Mouse (Mus musculus) bone marrow macrophage, adult 2 months (primary cell): Measurements from ENCODE around the gene Myb.

Experiments
- CTCF ChIP-seq: IDR thresholded peaks from 2 replicates; pipeline ENCODE4 v1.5.1; 2012; ENCODE audit warnings: low read depth, mild to moderate bottlenecking, low read length, moderate library complexity
- POLR2A ChIP-seq: IDR thresholded peaks from 2 replicates; pipeline ENCODE4 v1.6.1; 2012; ENCODE audit warnings: mild to moderate bottlenecking, low read depth, low read length, borderline replicate concordance

GRCm38 (mm10) chr10:21178711-21179110 lies 17.9 kb upstream of the Myb start:
- TF ChIP-seq CTCF (no peak), POLR2A (no peak)
